Mouse (Mus musculus) megakaryocyte-erythroid progenitor cell, adult 5-6 weeks (primary cell): ENCODE results near the gene Rps6kb2. TPM values are rescaled to one million over a fixed set of nuclear protein-coding genes. Genes with fewer than 3 reads are reported as not detected.
"Not testable (repeated sequence)": the region's sequence is repeated elsewhere in the genome, so short reads cannot be mapped to it uniquely, and the experiment has no call there.

Source experiments
- ATAC-seq: replicated peaks from 2 replicates; pipeline ENCODE4 v1.8.0; 2016; ENCODE audit warnings: mild to moderate bottlenecking, inconsistent platforms; ENCODE audit not compliant: severe bottlenecking, poor library complexity, low FRiP score, low TSS enrichment
- total RNA-seq, 2 experiments: library from RNA; stranded (forward) in 1 of 2; stranded (reverse) in 1 of 2; fragments of 200-1000, 215-1000 nt in 1 of 2; fragments of >200 nt in 1 of 2; fragmentation: Nextera tagmentation in 1 of 2; gene quantifications; 2 replicates each; pipeline ENCODE4 v1.2.3; 2014 to 2017

Gene Rps6kb2
- total RNA-seq, 2 experiments from 2014 or later: 39.7 to 60.9 TPM

GRCm38 (mm10) chr19:4124432-4124831, 38.7 kb downstream of the Rps6kb2 start:
- ATAC-seq: no peak

- ATAC-seq: no peak
These were observed 40.5 kb downstream of the Rps6kb2 start for GRCm38 (mm10) chr19:4122411-4123370.

GRCm38 (mm10) chr19:4121896-4122295, 41.3 kb downstream of the Rps6kb2 start:
- not testable (repeated sequence) for ATAC-seq

- ATAC-seq: peak; percentile 87
These were observed 41.9 kb downstream of the Rps6kb2 start for GRCm38 (mm10) chr19:4121097-4121805.

- ATAC-seq: no peak
These were observed 42.7 kb downstream of the Rps6kb2 start for GRCm38 (mm10) chr19:4120496-4120895.

GRCm38 (mm10) chr19:4119716-4120487, 43.3 kb downstream of the Rps6kb2 start:
- no peak for ATAC-seq

GRCm38 (mm10) chr19:4118350-4118749, 44.8 kb downstream of the Rps6kb2 start:
- no peak for ATAC-seq

GRCm38 (mm10) chr19:4117006-4117405, 46.1 kb downstream of the Rps6kb2 start:
- ATAC-seq: no peak

GRCm38 (mm10) chr19:4115816-4116215, 47.3 kb downstream of the Rps6kb2 start:
- ATAC-seq: no peak

GRCm38 (mm10) chr19:4115144-4115543, 48.0 kb downstream of the Rps6kb2 start:
- no peak for ATAC-seq

- ATAC-seq: no peak
These were observed 48.6 kb downstream of the Rps6kb2 start for GRCm38 (mm10) chr19:4114551-4114950.

GRCm38 (mm10) chr19:4113806-4114230, 49.3 kb downstream of the Rps6kb2 start:
- ATAC-seq: peak; percentile 20; the same call in 1 of the 2 replicates

GRCm38 (mm10) chr19:4113186-4113805, 49.9 kb downstream of the Rps6kb2 start:
- peak; percentile 95 for ATAC-seq

GRCm38 (mm10) chr19:4112063-4112960, 50.8 kb downstream of the Rps6kb2 start:
- ATAC-seq: no peak

- no peak for ATAC-seq
These were observed 54.6 kb downstream of the Rps6kb2 start for GRCm38 (mm10) chr19:4108535-4108934.

- ATAC-seq: no peak
These were observed 56.5 kb downstream of the Rps6kb2 start for GRCm38 (mm10) chr19:4106654-4107053.

GRCm38 (mm10) chr19:4104675-4105194, 58.4 kb downstream of the Rps6kb2 start:
- ATAC-seq: no peak
